Mouse (Mus musculus): ENCODE measurements at regions not wholly inside any gene's neighbourhood (a gene's known extent, or its start where the extent isn't known, plus 50 kb on each side); places are given as distances from the start of the nearest gene placed in this dataset.

DNA sequence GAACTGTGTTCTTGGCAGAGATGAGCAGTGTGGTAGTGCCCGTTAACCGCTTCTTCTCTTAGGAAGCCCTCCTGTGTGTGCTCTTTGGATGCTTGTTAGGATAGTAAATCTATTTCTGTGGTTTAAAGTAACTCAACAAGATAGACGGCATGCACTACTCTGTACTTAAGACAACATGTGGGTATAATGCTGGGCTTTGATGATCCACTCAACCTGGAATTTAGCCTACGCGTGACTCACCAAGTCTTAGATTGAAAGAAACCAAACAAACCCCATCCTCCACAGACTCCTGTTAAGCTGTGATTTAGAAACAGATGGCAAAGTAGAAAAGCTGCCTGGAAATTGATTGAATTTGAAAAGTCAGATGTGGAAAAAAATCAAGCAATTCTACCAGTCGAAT, 673.5 kb downstream of the Olfm4 start:
- peak; percentile 58 for DNase-seq (ENCODE audit: inconsistent ontology term)

DNA sequence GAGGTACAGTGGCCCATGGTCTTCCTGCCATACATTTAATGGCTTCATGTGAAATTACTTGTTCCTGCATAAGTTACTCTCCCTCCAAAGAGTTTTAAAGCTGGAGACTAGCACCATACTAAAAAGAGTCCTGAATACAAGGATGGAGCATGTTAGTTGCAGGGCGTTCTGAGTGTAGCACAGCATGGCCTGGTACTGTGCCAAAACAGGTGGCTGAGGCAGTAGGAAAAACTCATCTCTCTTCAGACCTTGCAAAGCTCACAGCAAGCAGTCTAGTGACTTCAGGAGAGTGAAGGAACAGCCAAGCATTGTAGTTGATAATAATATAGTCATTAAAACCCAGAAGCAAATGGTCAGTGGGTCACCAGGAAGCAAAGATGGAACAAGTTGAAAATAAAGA, 699.0 kb downstream of the Olfm4 start:
- DNase-seq (ENCODE audit: inconsistent ontology term) = no peak

GRCm38 (mm10) chr14:80683282-80683681, 699.4 kb downstream of the Olfm4 start:
- peak; percentile 75 for DNase-seq (ENCODE audit: inconsistent ontology term)

- peak; percentile 68 for DNase-seq (ENCODE audit: inconsistent ontology term)
Observed at GRCm38 (mm10) chr14:80683703-80684102, 699.8 kb downstream of the Olfm4 start.

- peak; percentile 84 for DNase-seq (ENCODE audit: inconsistent ontology term)
Observed at GRCm38 (mm10) chr14:80690476-80690875, 706.6 kb downstream of the Olfm4 start.

DNA sequence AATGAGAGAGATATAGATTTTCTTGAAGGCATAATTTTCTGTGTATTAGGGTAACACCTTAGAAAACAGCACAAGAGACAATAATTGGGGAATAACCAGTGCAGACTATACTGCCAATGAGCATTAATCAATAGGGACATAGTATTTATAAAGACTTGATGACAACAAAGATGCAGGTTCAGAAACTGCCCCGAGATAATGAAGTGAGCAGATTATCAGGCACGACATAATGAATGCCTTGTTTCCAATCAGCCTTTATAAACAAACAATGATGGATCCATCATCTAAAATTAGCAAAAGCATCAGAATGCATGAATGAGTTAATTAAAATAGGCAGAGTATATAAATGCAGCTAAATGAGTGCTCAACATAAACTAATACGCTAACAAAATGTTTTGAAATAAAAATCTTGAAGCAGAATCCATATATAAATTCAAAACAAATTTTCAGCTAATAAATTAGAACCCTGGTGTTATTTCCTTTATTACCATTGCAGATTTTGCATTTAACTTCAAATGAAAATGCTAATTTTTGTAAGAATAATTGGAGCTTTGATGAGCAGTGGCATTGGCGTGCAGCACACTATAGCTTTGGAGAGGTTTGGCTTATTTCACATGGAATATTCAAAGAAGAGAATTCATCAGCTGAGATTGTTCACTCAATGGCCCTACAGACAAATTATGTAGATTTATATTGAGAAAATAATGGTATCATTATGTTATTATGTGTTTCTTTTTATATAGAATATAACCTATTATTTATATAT, 739.1 kb downstream of the Olfm4 start:
- DNase-seq (ENCODE audit: inconsistent ontology term) = no peak

DNA sequence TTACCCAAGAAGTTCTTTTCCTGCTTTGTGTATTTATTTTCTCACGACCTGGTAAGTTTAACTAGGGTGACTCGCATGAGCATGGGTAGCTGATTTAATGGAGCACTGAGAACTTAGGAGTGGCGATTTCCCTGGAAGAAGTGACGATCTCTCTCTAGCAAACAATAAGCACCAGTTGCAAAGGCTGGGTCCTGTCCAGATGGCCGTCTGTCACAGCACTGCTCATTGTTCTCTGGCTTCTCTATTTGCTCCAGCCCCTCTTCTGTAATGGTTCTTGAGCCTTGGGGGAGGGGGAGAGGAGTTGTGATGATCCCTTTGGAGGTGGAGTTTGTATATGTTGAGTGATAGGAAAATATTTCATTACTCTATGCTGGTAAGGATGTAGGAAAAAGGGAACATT, 747.3 kb downstream of the Olfm4 start:
- DNase-seq (ENCODE audit: inconsistent ontology term) = no peak
